Mouse (Mus musculus) lung, adult 18-20 months (tissue): ENCODE measurements around the gene Lias.
A peak's percentile ranks its signal among the peaks of the same experiment; 100 is the strongest.

ENCODE experiments used
- DNase-seq, 2 experiments: peaks; one replicate each; pipeline ENCODE4 v3.0.0; 2022; ENCODE audit warnings: mixed read lengths in 2 of 2

Gene Lias

GRCm38 (mm10) chr5:65428321-65428720 lies 37.0 kb downstream of the Lias start:
- peak; percentile 23 to 70 for DNase-seq

- DNase-seq: no peak
Observed at GRCm38 (mm10) chr5:65429441-65429840, 38.1 kb downstream of the Lias start.

DNA sequence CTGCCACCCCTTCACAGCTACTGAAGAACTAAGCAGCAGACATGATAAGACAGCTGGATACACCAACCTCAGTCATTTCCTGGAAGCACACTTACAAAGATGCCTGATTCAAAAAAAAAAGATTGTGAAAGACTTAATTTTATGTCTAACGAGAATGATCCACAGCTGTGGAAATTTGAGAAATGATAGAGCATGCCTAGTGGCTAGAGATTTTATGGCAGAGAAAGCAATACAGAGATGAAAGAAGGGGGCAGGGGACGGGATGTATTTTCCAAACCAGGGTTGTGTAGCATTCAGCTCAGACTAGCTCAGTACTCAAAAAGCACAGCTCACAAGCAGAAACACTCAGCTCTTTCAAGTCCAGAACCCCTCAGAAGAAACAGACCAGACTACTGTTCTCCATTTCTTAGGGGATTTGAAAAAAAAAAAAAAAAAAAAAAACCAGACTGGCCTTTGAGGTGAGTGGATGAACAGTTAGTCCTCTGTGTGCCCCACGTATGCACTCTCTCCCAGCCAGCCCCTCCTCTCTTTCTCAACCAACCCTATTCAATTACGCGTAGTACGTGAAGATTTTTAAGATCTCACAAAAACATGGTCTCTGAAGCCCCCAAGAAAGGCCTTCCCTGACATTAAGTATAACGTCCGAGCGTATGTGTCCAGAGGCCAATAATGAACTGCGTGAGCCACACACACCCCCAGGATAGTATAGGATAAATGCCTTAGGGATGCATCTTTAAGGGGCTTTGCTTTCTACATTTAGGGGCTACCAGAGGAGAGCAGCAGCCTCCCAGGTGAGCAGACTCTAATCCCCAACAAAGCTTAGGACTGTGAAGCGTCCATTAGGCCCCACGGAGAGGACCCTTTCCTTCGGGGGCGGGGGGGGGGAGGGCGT lies 43.4 kb downstream of the Lias start:
- no peak for DNase-seq

GRCm38 (mm10) chr5:65435363-65435805 lies 44.1 kb downstream of the Lias start:
- DNase-seq: no peak

DNA sequence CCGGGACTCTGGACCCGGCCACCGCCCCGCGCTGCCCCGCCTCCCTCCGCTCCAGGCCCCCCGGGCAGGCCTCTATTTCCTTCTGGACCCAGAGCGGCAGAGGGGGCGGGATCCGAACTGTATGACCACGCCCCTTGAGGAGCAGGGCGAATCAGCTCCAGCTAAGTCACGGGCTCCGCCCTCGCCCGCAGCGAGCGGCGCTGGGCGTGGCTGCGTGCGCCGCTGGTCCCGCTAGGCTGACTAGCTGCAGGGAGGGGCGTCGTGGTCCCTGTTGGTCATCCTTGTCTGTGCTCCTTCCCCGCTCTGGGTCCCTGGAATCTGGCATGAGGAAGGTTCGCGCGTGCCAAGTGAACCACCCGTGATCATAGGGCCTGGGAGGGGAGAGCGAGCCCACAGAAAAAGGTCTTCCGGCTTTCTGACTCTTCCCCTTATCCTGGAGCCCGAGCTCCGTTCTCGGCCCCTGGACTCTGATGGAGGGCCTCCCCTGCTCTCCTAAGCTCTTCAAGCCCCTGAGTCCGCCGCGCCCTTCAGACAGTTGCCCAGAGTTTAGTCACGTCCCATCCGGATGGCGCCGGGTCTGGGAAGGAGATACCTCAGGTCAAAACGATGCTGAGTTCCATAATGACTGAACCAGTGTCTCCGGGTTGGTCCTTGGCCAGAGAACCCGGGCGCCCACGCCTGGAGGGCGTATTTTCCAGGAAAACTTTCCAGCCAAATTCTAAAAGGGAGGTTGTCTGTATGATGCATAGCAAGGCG lies 44.7 kb downstream of the Lias start, which contains the start of gene Ugdh:
TSS of gene Ugdh (minus strand) at position 144 of the 756 bp plus-strand sequence.
- peak; percentile 99 to 100 for DNase-seq

GRCm38 (mm10) chr5:65438041-65438440 lies 46.7 kb downstream of the Lias start:
- no peak for DNase-seq

- no peak for DNase-seq
Observed at GRCm38 (mm10) chr5:65444981-65445380, 53.7 kb downstream of the Lias start.

DNA sequence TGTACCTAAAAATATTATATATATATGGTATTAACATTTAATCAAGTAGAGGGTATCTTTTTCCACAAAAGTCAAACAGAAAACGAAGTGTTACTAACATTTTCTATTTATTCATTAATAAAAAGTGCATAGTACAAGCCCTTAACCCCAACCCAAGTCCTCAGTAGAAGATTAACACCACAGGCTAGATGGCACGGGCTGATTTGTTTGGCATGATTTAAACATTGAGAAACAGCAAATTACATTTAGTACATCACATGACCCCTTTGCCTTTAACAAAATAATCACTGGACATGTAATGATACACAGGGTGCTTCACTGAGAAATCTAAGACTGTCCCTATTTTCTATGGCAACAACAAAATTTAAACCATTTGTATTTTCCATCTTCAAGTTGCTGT lies 55.5 kb downstream of the Lias start:
- DNase-seq: no peak

DNA sequence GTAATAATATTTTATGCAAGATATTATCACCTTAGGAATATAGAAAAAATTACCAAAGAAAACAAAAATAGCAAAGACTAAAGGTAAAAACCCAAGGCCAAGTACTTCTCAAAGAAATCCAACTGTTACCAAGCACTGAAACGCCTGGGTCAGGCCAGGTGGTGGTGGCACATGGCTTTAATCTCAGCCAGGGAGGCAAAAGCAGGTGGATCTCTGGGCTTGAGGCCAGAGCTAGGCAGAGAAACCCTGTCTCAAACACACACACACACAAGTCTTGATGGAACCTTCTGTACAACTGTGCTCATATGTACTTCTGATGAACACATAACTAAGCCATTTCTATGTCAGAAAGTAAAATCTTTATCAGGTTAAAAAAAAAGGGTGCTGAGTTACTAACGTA lies 56.5 kb downstream of the Lias start:
- DNase-seq: no peak

- DNase-seq: no peak
Observed at GRCm38 (mm10) chr5:65448941-65449340, 57.6 kb downstream of the Lias start.

DNA sequence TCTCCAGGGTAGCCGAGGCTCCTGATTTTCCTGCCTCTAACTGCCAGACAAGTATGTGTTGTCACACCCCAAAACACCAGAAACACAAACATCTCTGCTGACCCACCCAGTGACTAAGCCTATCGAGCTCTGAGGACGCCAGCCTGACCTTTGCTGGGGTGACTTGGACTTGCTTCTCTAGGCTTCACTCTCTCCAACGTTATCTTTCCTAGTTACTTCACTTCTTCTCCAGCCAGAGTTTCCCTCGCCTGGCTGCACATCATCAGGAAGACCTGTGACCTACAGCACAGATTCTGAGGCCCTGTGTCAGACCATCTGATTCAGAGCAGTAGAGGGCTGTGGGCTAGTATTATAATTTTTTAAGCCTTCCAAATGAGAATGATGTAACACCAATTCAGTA lies 63.5 kb downstream of the Lias start:
- peak; percentile 37 to 59 for DNase-seq

DNA sequence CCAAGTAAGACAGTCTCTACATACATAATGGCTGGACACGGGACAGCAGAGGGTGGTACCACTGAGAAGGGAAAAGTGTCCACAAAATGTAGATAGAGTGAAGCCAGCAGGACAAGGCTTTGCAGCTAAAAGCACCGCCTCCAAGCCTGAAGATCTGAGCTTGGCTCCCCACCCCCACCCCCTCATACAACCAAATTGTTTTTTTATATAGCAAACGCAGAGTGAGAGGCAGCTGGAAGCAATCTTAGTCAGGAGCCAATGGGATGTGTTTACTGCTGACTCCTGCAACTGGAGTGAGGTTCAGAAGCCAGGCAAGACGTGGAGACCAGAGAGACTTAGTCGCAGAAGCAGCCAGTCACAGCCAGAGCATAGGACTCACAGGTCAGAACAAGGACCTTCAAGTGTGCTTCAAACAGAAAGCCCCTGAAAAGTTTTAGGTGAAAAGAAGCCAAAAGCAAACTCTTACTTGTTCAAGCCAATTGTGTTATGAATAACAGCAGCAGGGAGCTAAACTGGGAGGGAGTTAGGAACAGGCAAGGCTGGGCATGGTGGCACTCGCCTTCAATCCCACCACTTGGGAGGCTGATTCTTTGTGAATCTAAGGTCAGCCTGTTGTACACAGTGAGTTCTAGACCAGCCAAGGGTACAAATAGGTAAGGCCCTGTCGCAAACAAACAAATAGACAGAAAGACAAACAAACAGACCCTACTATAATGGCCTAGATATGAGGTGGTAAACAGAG lies 66.0 kb downstream of the Lias start:
- DNase-seq: peak; percentile 15 to 49

GRCm38 (mm10) chr5:65457846-65458245 lies 66.5 kb downstream of the Lias start:
- no peak for DNase-seq

DNA sequence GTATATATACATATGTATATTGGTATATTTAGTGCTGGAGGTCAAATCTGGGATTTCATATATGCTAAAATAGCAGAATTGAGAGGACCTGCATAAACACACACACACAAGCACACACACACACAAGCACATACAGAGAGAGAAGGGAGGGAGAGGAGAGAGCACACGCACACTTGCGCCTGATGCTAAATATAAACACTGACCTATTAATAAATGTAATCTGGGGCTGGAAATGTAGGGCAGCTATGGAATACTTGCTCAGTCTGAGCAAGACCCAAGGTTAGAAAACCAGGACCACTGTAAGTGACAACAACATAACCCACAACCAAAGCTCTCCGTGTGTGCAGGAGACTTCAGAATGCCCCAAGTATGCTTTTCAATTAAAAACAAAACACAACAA lies 68.2 kb downstream of the Lias start:
- no peak for DNase-seq
